Mouse (Mus musculus) CD4-positive naive resting alpha-beta T cell, adult 57 days (primary cell): ENCODE results near the gene Olfr111. TPM values are rescaled to one million over a fixed set of nuclear protein-coding genes. Genes with fewer than 3 reads are reported as not detected.

Source experiments
- total RNA-seq: library from RNA; stranded (reverse); gene quantifications from one replicate; pipeline ENCODE4 v1.2.4, GENCODE M21; 2023

Olfr111 gene
- not detected for total RNA-seq

DNA sequence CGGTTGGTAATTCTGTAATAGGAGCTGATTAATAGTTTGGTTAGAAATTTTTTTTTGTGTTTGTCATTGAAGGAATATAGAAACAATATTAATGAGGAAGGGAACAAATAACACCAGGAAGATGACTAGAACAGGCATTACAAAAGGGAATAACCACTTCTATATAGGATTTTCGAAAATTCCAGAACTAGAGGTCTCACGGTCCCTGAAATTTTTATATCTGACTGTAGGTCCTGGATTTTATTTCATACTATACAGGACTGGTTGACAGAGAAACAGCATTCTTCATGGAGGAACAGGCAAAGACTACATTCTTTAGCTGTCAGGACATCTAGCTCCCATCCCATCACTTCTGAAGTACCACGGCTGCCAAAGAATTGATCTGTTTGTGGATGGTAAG lies at the start of gene Olfr111:
TSS of gene Olfr111 (plus strand) at position 301 of the 400 bp plus-strand sequence.

DNA sequence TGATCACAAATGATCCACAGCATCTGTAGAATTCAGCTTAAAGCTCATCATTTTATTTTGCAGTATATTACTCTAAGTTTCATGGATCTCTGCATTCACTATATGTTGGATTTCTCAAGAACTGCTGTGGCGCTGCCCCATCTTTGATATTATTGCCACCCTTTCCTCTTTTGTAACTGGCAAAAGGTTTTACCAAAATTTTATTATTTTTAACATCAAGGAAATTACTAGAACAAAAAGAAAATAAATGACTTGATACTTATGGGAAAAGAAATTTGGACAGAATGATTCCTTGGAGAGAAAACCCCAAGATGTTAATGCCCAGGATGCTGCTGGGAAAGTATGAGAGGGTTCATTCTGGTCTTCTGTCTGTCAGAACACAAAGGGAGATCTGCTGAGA lies 49.2 kb upstream of the Olfr111 start, which contains the start of gene Olfr109:
TSS of gene Olfr109 (plus strand) at position 301 of the 400 bp plus-strand sequence.

DNA sequence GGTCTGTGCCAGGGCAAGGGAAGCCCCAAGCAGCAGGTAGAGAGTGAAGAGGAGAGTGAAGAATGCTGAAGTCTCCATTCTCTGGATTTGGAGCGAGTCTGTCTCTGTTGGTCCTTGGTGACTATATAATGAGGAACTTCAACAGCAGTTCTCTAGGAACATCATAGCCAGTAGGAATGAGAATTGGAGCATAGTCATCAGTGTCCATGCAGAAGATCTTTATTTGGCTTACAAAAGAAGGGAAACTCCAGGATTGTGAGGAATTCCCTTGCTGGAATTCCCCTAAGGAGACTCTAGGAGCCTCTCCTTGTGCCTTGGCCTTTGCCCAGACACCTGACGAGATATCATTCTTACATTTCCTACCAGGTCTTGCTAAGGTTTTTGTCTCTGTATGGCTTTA lies 24.4 kb upstream of the Olfr111 start, which contains the start of gene H2-M2:
TSS of gene H2-M2 (minus strand) at position 101 of the 400 bp plus-strand sequence.

DNA sequence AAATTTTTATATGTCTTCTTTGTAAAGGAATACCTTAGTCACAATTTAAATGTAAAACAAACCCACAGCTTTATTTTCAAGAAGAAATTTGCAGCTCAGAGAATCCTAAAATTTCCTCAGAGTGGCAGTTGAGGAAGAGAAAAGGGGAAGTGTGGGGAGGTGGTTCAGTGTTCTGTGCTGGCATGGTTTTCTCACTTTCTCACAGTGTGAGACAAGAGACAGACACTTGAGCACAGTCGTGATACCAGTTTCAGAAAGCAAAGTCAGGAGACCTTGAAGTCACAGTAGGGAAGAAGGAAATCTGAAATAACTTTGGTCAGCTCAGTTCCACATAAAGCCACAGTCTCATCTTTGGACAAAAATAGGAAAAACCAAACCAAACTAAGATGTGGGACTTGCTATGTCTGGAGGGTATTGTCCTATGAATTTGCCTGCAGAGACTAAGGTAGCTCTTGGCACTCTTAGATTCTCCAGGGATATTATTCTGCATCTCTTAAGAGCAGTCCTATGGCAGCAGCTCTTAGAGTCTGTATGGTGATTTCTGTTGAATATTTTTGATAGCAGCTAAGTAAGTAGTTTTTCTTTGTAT lies 15.8 kb upstream of the Olfr111 start, which contains the start of gene Olfr110:
TSS of gene Olfr110 (plus strand) at position 539 of the 589 bp plus-strand sequence.

DNA sequence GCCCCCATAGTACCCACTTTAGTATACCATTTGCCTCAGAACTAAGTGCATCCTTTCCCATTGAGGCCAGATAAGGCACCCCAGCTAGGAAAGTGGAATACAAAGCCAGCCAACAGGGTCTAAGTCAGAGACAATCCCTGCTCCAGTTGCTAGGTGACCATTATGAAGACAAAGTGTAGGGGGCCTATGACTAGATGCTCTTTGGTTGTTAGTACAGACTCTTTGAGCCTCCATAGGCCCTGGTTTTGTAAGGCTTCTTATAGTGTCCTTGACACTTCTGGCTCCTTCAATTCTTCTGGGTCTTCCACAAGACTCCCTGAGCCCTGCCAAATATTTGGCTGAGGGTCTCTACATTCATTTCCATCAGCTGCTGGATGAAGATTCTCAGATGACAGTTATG lies 61.5 kb downstream of the Olfr111 start, which contains the start of gene Olfr112:
TSS of gene Olfr112 (minus strand) at position 101 of the 400 bp plus-strand sequence.

DNA sequence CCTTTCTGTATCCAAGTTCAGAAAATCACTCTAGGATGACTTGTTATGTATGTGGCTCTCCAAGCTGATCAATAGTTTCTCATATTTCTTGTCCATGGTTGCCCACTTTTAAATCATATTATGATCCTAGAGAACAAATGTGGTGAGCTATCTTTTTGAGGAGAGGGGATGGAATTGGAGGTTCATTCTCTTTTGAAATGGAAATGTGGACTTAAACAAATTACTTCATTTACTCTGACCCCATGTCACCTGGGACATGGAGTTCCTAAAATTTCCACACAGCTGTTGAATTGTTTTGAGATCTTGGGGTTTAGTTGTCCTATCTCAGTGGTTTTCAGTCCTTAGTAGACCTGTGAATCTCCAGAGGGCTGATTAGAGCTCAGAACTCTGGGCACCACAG lies 69.7 kb downstream of the Olfr111 start, which contains the start of gene Olfr113:
TSS of gene Olfr113 (minus strand) at position 101 of the 400 bp plus-strand sequence.

Other genes with a start within 250 kb of the Olfr111 start
- not detected for gene Olfr98, start 244.3 kb upstream of the Olfr111 start, total RNA-seq
- 28.4 TPM for gene H2-M3, start 237.8 kb upstream of the Olfr111 start, total RNA-seq
- not detected for gene Olfr99, start 224.6 kb upstream of the Olfr111 start, total RNA-seq
- gene Olfr101, start 203.7 kb upstream of the Olfr111 start, total RNA-seq = not detected
- not detected for gene Olfr102, start 191.0 kb upstream of the Olfr111 start, total RNA-seq
- not detected for gene Olfr103, start 168.3 kb upstream of the Olfr111 start, total RNA-seq
- gene Olfr104-ps, start 148.4 kb upstream of the Olfr111 start, total RNA-seq = not detected
- gene Olfr105-ps, start 129.0 kb upstream of the Olfr111 start, total RNA-seq = not detected
- gene Olfr106-ps, start 117.6 kb upstream of the Olfr111 start, total RNA-seq = not detected
- not detected for gene Olfr107, start 108.8 kb upstream of the Olfr111 start, total RNA-seq
- not detected for gene Olfr108, start 62.5 kb upstream of the Olfr111 start, total RNA-seq
- gene Olfr109, start 49.1 kb upstream of the Olfr111 start, total RNA-seq = not detected
- not detected for gene H2-M2, start 24.5 kb upstream of the Olfr111 start, total RNA-seq
- gene Olfr110, start 15.6 kb upstream of the Olfr111 start, total RNA-seq = not detected
- gene Olfr112, start 61.4 kb downstream of the Olfr111 start, total RNA-seq = not detected
- gene Olfr113, start 69.6 kb downstream of the Olfr111 start, total RNA-seq = not detected
- not detected for gene Olfr114, start 84.7 kb downstream of the Olfr111 start, total RNA-seq
- gene Olfr115, start 119.1 kb downstream of the Olfr111 start, total RNA-seq = not detected
- not detected for gene Olfr116, start 119.2 kb downstream of the Olfr111 start, total RNA-seq
- not detected for gene Olfr117, start 155.8 kb downstream of the Olfr111 start, total RNA-seq
- gene Olfr118, start 159.0 kb downstream of the Olfr111 start, total RNA-seq = not detected
- gene Olfr119, start 188.5 kb downstream of the Olfr111 start, total RNA-seq = not detected
- not detected for gene Olfr120, start 213.8 kb downstream of the Olfr111 start, total RNA-seq
- not detected for gene Olfr121, start 240.8 kb downstream of the Olfr111 start, total RNA-seq